Mouse (Mus musculus) duodenum, adult 2 months (tissue): ENCODE results near the gene Phb2. TPM values are rescaled to one million over a fixed set of nuclear protein-coding genes. Genes with fewer than 3 reads are reported as not detected.

ENCODE experiments used
- polyA plus RNA-seq: library from polyadenylated mRNA; depleted of rRNA; stranded (reverse); fragments of >200 nt; gene quantifications from 2 replicates; pipeline ENCODE4 v1.2.3, GENCODE M21; 2012; ENCODE audit warnings: low replicate concordance; rRNA removed

The Phb2 gene
- 163 and 179 TPM in 2 replicates for polyA plus RNA-seq

DNA sequence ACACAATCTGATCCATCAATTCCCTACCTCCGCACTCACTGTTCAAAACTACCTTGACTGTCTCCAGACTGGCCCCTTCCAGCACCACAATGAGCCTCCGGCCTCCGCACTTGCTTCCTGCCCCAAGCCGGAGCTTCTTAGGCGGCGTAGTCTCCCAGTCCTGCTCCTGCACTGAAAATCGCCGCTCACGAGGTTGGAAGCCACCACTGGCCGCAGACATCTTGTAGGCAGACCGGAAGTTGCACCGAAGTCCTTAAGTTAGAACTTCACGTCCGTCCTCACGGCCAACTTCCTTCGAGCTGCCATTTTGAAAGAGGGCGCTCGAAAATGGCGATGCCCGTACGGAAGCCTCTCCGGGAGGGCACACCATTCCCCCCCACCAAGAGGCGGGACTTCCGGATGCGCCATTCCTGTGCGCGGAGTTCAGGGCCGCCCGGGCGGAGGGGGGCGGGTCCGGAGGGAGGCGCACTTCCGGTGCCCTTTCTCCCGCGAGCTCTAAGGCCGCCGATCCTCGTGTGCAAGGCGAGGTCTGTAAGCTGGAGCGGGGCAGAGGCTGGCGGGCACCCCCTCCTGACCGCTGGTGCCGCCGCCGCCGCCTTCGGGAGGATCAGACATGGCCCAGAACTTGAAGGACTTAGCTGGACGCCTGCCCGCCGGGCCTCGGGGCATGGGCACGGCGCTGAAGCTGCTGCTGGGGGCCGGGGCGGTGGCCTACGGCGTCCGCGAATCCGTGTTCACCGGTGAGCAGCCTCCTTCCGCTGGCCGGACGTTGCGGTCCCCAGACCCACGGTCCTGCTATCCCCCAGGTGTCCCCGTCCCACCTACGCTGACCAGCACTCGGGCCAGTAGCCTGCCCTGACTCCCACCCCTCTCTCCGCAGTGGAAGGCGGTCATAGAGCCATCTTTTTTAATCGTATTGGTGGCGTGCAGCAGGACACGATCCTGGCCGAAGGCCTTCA, at the start of gene Phb2, which contains the start of gene Emg1:
Gene Phb2 (plus strand): TSS at position 513 of the 959 bp plus-strand sequence.
Gene Emg1 (minus strand): TSS at position 355 of the 959 bp plus-strand sequence.

GRCm38 (mm10) chr6:124662477-124663423, 49.4 kb upstream of the Phb2 start, which contains the start of gene Lpcat3:
TSS of gene Lpcat3 (plus strand) at chr6:124663027.

DNA sequence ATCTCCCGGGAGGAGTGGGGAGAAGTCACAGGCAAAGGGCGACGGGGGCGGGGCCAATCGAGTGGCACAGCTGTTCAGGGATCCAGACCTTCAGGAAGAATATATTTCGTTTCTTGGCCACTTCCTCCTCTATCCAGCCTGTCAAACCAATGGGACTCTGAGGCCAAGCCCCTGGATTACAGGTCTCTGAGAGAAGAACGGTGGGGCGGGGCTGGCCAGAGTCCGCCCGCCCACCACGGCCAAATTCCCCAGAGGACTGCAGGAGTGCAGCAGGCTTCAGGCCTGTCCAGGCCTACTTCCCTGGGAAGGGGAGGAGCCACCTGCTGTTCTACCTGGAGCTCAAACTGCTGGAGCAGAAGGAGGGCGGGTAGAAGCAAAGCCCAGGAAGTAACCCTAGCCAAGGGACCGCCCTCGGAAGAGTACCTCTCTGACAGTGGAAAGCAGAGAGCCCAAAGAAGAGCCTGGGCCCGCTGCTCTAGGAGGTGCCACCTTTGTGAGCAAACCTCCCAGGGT, 26.4 kb downstream of the Phb2 start, which contains the start of gene Ptpn6:
Gene Ptpn6 (minus strand): TSS at position 204 of the 513 bp plus-strand sequence.

DNA sequence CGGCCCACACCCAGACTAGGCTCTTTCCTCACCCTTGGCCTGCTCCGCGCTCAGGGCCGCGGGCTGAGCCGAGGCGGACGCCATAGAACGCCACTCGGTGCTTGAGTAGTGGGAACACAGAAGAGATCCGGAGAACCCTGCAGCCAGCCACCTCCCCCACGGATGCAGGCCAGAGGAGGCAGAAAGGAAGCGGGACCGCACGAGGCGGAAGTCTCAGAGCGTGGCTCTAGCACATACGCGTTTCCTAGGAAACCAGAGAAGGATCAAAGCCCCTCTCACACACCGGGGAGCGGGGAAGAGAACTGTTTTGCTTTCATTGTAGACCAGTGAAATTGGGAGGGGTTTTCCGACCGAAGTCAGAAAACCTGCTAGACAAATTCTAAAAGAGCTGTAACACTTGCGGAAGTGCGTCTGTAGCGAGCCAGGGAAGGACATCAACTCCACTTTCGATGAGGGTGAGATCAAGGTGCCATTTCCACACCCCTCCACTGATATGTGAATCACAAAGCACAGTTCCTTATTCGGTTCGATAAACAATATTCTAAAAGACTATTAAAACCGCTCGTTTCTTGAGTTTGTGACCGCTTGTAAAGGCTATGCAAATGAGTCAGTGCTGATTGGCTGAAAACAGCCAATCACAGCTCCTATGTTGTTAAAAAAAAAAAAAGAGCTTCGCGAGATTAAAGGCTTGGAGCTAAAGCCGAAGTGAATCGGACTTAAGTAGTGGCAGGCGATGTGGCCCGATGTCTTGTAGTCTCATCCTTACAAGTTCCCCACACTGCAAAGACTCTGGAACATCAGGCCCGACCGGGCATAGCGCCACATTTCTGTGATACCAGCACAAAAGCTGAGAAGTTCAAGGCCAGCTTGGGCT, 29.0 kb downstream of the Phb2 start, which contains the start of gene Grcc10:
Gene Grcc10 (minus strand): TSS at position 487 of the 874 bp plus-strand sequence.

GRCm38 (mm10) chr6:124755831-124756595, 43.9 kb downstream of the Phb2 start, which contains the start of the genes Gm45234 and Atn1:
TSS of gene Gm45234 (minus strand) at chr6:124756021.
TSS of gene Atn1 (minus strand) at chr6:124756524.

Other genes with a start within 250 kb of the Phb2 start
- gene Clstn3, start 247.5 kb upstream of the Phb2 start, polyA plus RNA-seq = 0.76 and 1.1 TPM in 2 replicates
- gene C1rl, start 219.2 kb upstream of the Phb2 start, polyA plus RNA-seq = 0.90 and 1.1 TPM in 2 replicates
- gene C1ra, start 199.9 kb upstream of the Phb2 start, polyA plus RNA-seq = 5.3 and 8.3 TPM in 2 replicates
- 5.4 and 8.8 TPM in 2 replicates for gene C1s1, start 170.0 kb upstream of the Phb2 start, polyA plus RNA-seq
- gene C1rb, start 142.0 kb upstream of the Phb2 start, polyA plus RNA-seq = not detected in 2 replicates
- gene C1s2, start 76.3 kb upstream of the Phb2 start, polyA plus RNA-seq = not detected in 2 replicates
- 200 and 320 TPM in 2 replicates for gene Lpcat3, start 49.3 kb upstream of the Phb2 start, polyA plus RNA-seq
- gene Emg1, start 158 bp upstream of the Phb2 start, polyA plus RNA-seq = 21.0 and 23.1 TPM in 2 replicates
- 18.0 and 22.1 TPM in 2 replicates for gene Ptpn6, start 26.4 kb downstream of the Phb2 start, polyA plus RNA-seq
- 113 and 151 TPM in 2 replicates for gene Grcc10, start 29.0 kb downstream of the Phb2 start, polyA plus RNA-seq
- not detected in 2 replicates for gene Gm45234, start 43.7 kb downstream of the Phb2 start, polyA plus RNA-seq
- gene Atn1, start 44.2 kb downstream of the Phb2 start, polyA plus RNA-seq = 60.0 and 70.5 TPM in 2 replicates
- gene Eno2, start 57.3 kb downstream of the Phb2 start, polyA plus RNA-seq = 2.6 and 3.2 TPM in 2 replicates
- 0.09 and 0.30 TPM in 2 replicates for gene Lrrc23, start 67.4 kb downstream of the Phb2 start, polyA plus RNA-seq
- 21.3 and 42.0 TPM in 2 replicates for gene Spsb2, start 96.3 kb downstream of the Phb2 start, polyA plus RNA-seq
- 448 and 753 TPM in 2 replicates for gene Tpi1, start 102.0 kb downstream of the Phb2 start, polyA plus RNA-seq
- gene Usp5, start 117.1 kb downstream of the Phb2 start, polyA plus RNA-seq = 41.6 and 63.1 TPM in 2 replicates
- 53.1 and 53.5 TPM in 2 replicates for gene Cdca3, start 117.2 kb downstream of the Phb2 start, polyA plus RNA-seq
- gene Gnb3, start 127.9 kb downstream of the Phb2 start, polyA plus RNA-seq = 0.14 and 0.31 TPM in 2 replicates
- gene P3h3, start 145.4 kb downstream of the Phb2 start, polyA plus RNA-seq = 5.8 and 11.2 TPM in 2 replicates
- gene Gpr162, start 151.6 kb downstream of the Phb2 start, polyA plus RNA-seq = 0.65 and 1.6 TPM in 2 replicates
- gene Cd4, start 175.9 kb downstream of the Phb2 start, polyA plus RNA-seq = 2.8 and 4.7 TPM in 2 replicates
- gene Lag3, start 199.4 kb downstream of the Phb2 start, polyA plus RNA-seq = 3.0 and 7.5 TPM in 2 replicates
- 874 and 2,100 TPM in 2 replicates for gene Ptms, start 207.8 kb downstream of the Phb2 start, polyA plus RNA-seq
- gene Mlf2, start 219.1 kb downstream of the Phb2 start, polyA plus RNA-seq = 369 and 581 TPM in 2 replicates